Mouse (Mus musculus): ENCODE results near the gene Stk38. TPM values are rescaled to one million over a fixed set of nuclear protein-coding genes. Genes with fewer than 3 reads are reported as not detected.

Gene Stk38
- polyA plus RNA-seq, 1 experiment from 2014 or later = 91.6 TPM

DNA sequence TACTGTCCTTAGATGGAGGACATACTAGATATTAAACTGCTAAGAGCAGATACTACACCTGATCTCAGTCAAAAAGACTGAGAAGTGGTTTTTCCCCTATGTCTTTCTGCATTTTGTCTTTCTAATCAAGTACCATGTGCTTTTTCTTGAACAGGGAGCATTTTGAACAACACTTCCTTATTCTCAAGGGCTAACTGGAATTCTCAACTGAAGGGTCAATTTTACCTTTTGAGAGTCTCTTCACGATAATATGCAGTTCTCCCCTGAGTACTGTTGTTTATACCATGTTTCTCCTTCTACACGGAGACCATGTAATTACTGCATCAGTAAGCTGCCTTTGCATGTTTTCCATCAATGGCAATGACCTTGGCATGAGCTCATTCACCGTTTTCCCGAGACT lies 17.7 kb downstream of the Stk38 start:
- Histone ChIP-seq H3K27me3 (replicated peaks; ENCODE audit: control insufficient read depth, insufficient read depth, low read length) (no peaks in the 10 kb centered on the region), H3K9me3 (ENCODE audit: control insufficient read depth, low read length) (no peaks in the 10 kb centered on the region), H3K27ac (ENCODE audit: low read depth) (no peak overlapping the region), H3K4me2 (ENCODE audit: low read length) (no peak overlapping the region), H3K4me1 (replicated peaks; ENCODE audit: control insufficient read depth, insufficient read depth, low read length) (no peaks in the 10 kb centered on the region), H3K36me3 (ENCODE audit: control insufficient read depth, insufficient read depth, low read length) (peaks cover 66% of the 10 kb centered on the region), H3K4me3 (ENCODE audit: low read depth, low read length) (no peak overlapping the region), H3K9ac (ENCODE audit: low read length) (no peak overlapping the region)
- WGBS = 75% methylated on average over 4 of the region's 4 CpGs
- DNase-seq (ENCODE audit: low spot score) (no peak), ATAC-seq (replicated peaks; ENCODE audit: low FRiP score, low TSS enrichment, low read depth) (no peak)

DNA sequence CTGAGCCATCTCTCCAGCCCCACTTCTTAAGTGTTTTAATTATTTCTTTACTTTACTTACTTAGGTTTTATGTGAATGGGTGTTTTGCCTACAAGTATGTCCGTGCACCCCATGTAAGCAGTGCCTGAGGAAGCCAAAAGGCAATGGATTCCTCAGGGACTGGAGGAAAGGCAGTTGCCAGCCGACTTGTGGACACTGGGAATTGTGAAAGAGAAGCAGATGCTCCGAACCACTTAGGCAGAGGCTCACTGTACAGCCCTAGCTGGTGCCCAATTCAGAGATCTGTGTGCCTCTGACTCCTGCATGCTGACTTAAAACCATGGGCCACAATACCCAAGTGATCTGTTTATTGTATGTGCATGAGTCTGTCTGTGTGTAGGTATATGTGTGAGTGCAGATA lies 18.8 kb downstream of the Stk38 start:
- Histone ChIP-seq H3K36me3 (ENCODE audit: control insufficient read depth, insufficient read depth, low read length) (peaks cover 67% of the 10 kb centered on the region), H3K9me3 (ENCODE audit: control insufficient read depth, low read length) (no peaks in the 10 kb centered on the region)
- 85% methylated on average over 3 of the region's 3 CpGs for WGBS

GRCm38 (mm10) chr17:28988291-28988690 lies 19.5 kb downstream of the Stk38 start:
- Histone ChIP-seq H3K9me3 (ENCODE audit: control insufficient read depth, low read length) (no peaks in the 10 kb centered on the region), H3K36me3 (ENCODE audit: control insufficient read depth, insufficient read depth, low read length) (peaks cover 74% of the 10 kb centered on the region), H3K4me1 (replicated peaks; ENCODE audit: control insufficient read depth, insufficient read depth, low read length) (no peaks in the 10 kb centered on the region), H3K27ac (ENCODE audit: low read depth) (no peak overlapping the region), H3K27me3 (replicated peaks; ENCODE audit: control insufficient read depth, insufficient read depth, low read length) (no peaks in the 10 kb centered on the region), H3K4me3 (ENCODE audit: low read depth, low read length) (no peak overlapping the region), H3K9ac (ENCODE audit: low read length) (no peak overlapping the region), H3K4me2 (ENCODE audit: low read length) (no peak overlapping the region)
- WGBS = 69% methylated on average over 4 of the region's 4 CpGs
- DNase-seq (ENCODE audit: low spot score) (no peak), ATAC-seq (replicated peaks; ENCODE audit: low FRiP score, low TSS enrichment, low read depth) (no peak)

More for the DNA sequence above, 18.8 kb downstream of the Stk38 start:
- Histone ChIP-seq H3K27me3 (replicated peaks; ENCODE audit: control insufficient read depth, insufficient read depth, low read length) (no peaks in the 10 kb centered on the region), H3K27ac (ENCODE audit: low read depth) (no peak overlapping the region), H3K4me3 (ENCODE audit: low read depth, low read length) (no peak overlapping the region), H3K4me2 (ENCODE audit: low read length) (no peak overlapping the region), H3K9ac (ENCODE audit: low read length) (no peak overlapping the region), H3K4me1 (replicated peaks; ENCODE audit: control insufficient read depth, insufficient read depth, low read length) (no peaks in the 10 kb centered on the region)
- ATAC-seq (replicated peaks; ENCODE audit: low FRiP score, low TSS enrichment, low read depth) = no peak
- DNase-seq (ENCODE audit: low spot score) = no peak

DNA sequence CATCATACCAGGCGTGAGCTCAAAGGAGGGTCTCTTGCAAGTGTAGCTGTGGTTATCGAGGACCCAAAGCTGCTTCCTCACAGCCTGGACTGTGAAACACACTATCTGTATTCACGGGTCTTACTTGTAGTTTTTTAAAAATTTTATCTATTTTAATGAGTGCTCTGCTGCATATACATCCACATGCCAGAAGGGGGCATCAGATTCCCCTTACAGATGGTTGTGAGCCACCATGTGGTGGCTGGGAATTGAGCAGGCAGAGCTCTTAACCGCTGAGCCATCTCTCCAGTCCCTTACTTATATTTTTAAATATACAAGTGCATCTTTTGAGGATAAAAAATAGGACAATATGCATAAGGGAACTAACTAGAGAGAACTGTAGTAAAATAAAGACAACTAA lies 20.1 kb downstream of the Stk38 start:
- no peak for DNase-seq (ENCODE audit: low spot score)
- 75% methylated on average over 4 of the region's 4 CpGs for WGBS
- Histone ChIP-seq H3K9ac (ENCODE audit: low read length) (no peak overlapping the region), H3K36me3 (ENCODE audit: control insufficient read depth, insufficient read depth, low read length) (peaks cover 80% of the 10 kb centered on the region), H3K4me1 (replicated peaks; ENCODE audit: control insufficient read depth, insufficient read depth, low read length) (0 out of 2 replicates have a peak, but pooled peaks cover 3% of the 10 kb centered on the region), H3K9me3 (ENCODE audit: control insufficient read depth, low read length) (no peaks in the 10 kb centered on the region), H3K4me2 (ENCODE audit: low read length) (no peak overlapping the region), H3K4me3 (ENCODE audit: low read depth, low read length) (no peak overlapping the region), H3K27ac (ENCODE audit: low read depth) (no peak overlapping the region), H3K27me3 (replicated peaks; ENCODE audit: control insufficient read depth, insufficient read depth, low read length) (no peaks in the 10 kb centered on the region)
- ATAC-seq (replicated peaks; ENCODE audit: low FRiP score, low TSS enrichment, low read depth) = no peak

GRCm38 (mm10) chr17:28986833-28987232 lies 21.0 kb downstream of the Stk38 start:
- H3K27ac ChIP-seq (ENCODE audit: low read depth) = no peak overlapping the region
- DNase-seq (ENCODE audit: low spot score) = no peak

GRCm38 (mm10) chr17:28984724-28985420 lies 22.9 kb downstream of the Stk38 start:
- Histone ChIP-seq H3K4me1 (replicated peaks; ENCODE audit: control insufficient read depth, insufficient read depth, low read length) (0 out of 2 replicates have a peak, but pooled peaks cover 3% of the 10 kb centered on the region), H3K27me3 (replicated peaks; ENCODE audit: control insufficient read depth, insufficient read depth, low read length) (no peaks in the 10 kb centered on the region), H3K9me3 (ENCODE audit: control insufficient read depth, low read length) (no peaks in the 10 kb centered on the region), H3K9ac (ENCODE audit: low read length) (no peak overlapping the region), H3K27ac (ENCODE audit: low read depth) (no peak overlapping the region), H3K36me3 (ENCODE audit: control insufficient read depth, insufficient read depth, low read length) (peaks cover 90% of the 10 kb centered on the region), H3K4me3 (ENCODE audit: low read depth, low read length) (no peak overlapping the region), H3K4me2 (ENCODE audit: low read length) (no peak overlapping the region)
- ATAC-seq (replicated peaks; ENCODE audit: low FRiP score, low TSS enrichment, low read depth) (no peak), DNase-seq (ENCODE audit: low spot score) (no peak)
- WGBS = 89% methylated on average over 1 of the region's 1 CpGs

More at GRCm38 (mm10) chr17:28986833-28987232, 21.0 kb downstream of the Stk38 start:
- no peak for ATAC-seq (replicated peaks; ENCODE audit: low FRiP score, low TSS enrichment, low read depth)
- Histone ChIP-seq H3K36me3 (ENCODE audit: control insufficient read depth, insufficient read depth, low read length) (peaks cover 89% of the 10 kb centered on the region), H3K4me2 (ENCODE audit: low read length) (no peak overlapping the region), H3K27me3 (replicated peaks; ENCODE audit: control insufficient read depth, insufficient read depth, low read length) (no peaks in the 10 kb centered on the region), H3K9me3 (ENCODE audit: control insufficient read depth, low read length) (no peaks in the 10 kb centered on the region), H3K4me1 (replicated peaks; ENCODE audit: control insufficient read depth, insufficient read depth, low read length) (0 out of 2 replicates have a peak, but pooled peaks cover 3% of the 10 kb centered on the region), H3K4me3 (ENCODE audit: low read depth, low read length) (no peak overlapping the region), H3K9ac (ENCODE audit: low read length) (no peak overlapping the region)

DNA sequence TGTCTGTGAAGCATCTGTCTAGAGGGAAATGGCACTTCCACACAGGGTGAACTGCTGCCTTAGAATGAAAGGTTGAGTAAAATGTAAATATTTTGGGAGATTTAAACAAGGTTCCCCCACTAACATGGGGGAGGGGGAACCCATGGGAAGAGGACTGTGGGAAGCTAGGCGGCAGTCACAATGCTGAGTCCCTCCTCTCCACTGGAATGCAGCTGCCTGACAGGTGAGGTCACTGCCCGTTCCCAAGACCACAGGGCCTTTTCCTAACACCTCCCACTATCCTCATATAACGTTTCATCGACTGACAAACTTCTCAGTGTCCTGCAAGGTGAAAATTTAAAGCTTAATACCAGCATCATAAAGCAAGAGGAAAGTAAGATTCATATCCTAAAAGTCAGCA lies 25.2 kb downstream of the Stk38 start:
- H3K4me1 ChIP-seq (replicated peaks; ENCODE audit: control insufficient read depth, insufficient read depth, low read length) = 0 out of 2 replicates have a peak, but pooled peaks cover 3% of the 10 kb centered on the region
- ATAC-seq (replicated peaks; ENCODE audit: low FRiP score, low TSS enrichment, low read depth) = no peak
- no peaks in the 10 kb centered on the region for H3K9me3 ChIP-seq (ENCODE audit: control insufficient read depth, low read length)
- no peak overlapping the region for H3K27ac ChIP-seq (ENCODE audit: low read depth)
- H3K9ac ChIP-seq (ENCODE audit: low read length) = no peak overlapping the region
- no peak overlapping the region for H3K4me3 ChIP-seq (ENCODE audit: low read depth, low read length)
- WGBS = 14% methylated on average over 4 of the region's 4 CpGs
- no peak for DNase-seq (ENCODE audit: low spot score)
- H3K36me3 ChIP-seq (ENCODE audit: control insufficient read depth, insufficient read depth, low read length) = peaks cover 90% of the 10 kb centered on the region
- no peaks in the 10 kb centered on the region for H3K27me3 ChIP-seq (replicated peaks; ENCODE audit: control insufficient read depth, insufficient read depth, low read length)
- H3K4me2 ChIP-seq (ENCODE audit: low read length) = no peak overlapping the region

- WGBS = 76% methylated on average over 4 of the region's 4 CpGs
- DNase-seq (ENCODE audit: low spot score) = no peak
Observed at GRCm38 (mm10) chr17:28981081-28981480, 26.7 kb downstream of the Stk38 start.

GRCm38 (mm10) chr17:28979091-28979490 lies 28.7 kb downstream of the Stk38 start:
- ATAC-seq (replicated peaks; ENCODE audit: low FRiP score, low TSS enrichment, low read depth) (no peak), DNase-seq (ENCODE audit: low spot score) (no peak)
- H3K4me3 ChIP-seq (ENCODE audit: low read depth, low read length) = no peak overlapping the region
- 96% methylated on average over 4 of the region's 4 CpGs for WGBS
- no peaks in the 10 kb centered on the region for H3K9me3 ChIP-seq (ENCODE audit: control insufficient read depth, low read length)
- no peak overlapping the region for H3K9ac ChIP-seq (ENCODE audit: low read length)
- no peak overlapping the region for H3K4me2 ChIP-seq (ENCODE audit: low read length)
- H3K4me1 ChIP-seq (replicated peaks; ENCODE audit: control insufficient read depth, insufficient read depth, low read length) = 0 out of 2 replicates have a peak, but pooled peaks cover 3% of the 10 kb centered on the region
- H3K27ac ChIP-seq (ENCODE audit: low read depth) = no peak overlapping the region
- H3K36me3 ChIP-seq (ENCODE audit: control insufficient read depth, insufficient read depth, low read length) = peaks cover 94% of the 10 kb centered on the region
- H3K27me3 ChIP-seq (replicated peaks; ENCODE audit: control insufficient read depth, insufficient read depth, low read length) = no peaks in the 10 kb centered on the region

More at GRCm38 (mm10) chr17:28981081-28981480, 26.7 kb downstream of the Stk38 start:
- Histone ChIP-seq H3K4me3 (ENCODE audit: low read depth, low read length) (no peak overlapping the region), H3K27me3 (replicated peaks; ENCODE audit: control insufficient read depth, insufficient read depth, low read length) (no peaks in the 10 kb centered on the region), H3K36me3 (ENCODE audit: control insufficient read depth, insufficient read depth, low read length) (peaks cover 90% of the 10 kb centered on the region), H3K9me3 (ENCODE audit: control insufficient read depth, low read length) (no peaks in the 10 kb centered on the region), H3K4me1 (replicated peaks; ENCODE audit: control insufficient read depth, insufficient read depth, low read length) (0 out of 2 replicates have a peak, but pooled peaks cover 3% of the 10 kb centered on the region), H3K9ac (ENCODE audit: low read length) (no peak overlapping the region), H3K27ac (ENCODE audit: low read depth) (no peak overlapping the region), H3K4me2 (ENCODE audit: low read length) (no peak overlapping the region)
- no peak for ATAC-seq (replicated peaks; ENCODE audit: low FRiP score, low TSS enrichment, low read depth)

All from intestine, embryonic 14.5 days (tissue).